Mouse (Mus musculus) C2C12 (cell line): ENCODE measurements around the gene Tbc1d2.

ENCODE experiments used
- CEBPB ChIP-seq: IDR thresholded peaks from one replicate; pipeline ENCODE4 v1.6.1; 2011; ENCODE audit warnings: low read depth, mild to moderate bottlenecking, control low read depth, moderate library complexity
- CTCF ChIP-seq: IDR thresholded peaks from one replicate; pipeline ENCODE4 v1.5.1; 2011; ENCODE audit not compliant: control insufficient read depth, insufficient read depth, insufficient read length
- MAX ChIP-seq: IDR thresholded peaks from one replicate; pipeline ENCODE4 v1.6.1; 2011; ENCODE audit warnings: mild to moderate bottlenecking, control low read depth
- MYOD1 ChIP-seq: IDR thresholded peaks from one replicate; pipeline ENCODE4 v1.6.1; 2011; ENCODE audit warnings: low read depth; ENCODE audit not compliant: control insufficient read depth, insufficient read length
- MYOG ChIP-seq: IDR thresholded peaks from one replicate; pipeline ENCODE4 v1.6.1; 2011; ENCODE audit not compliant: control insufficient read depth, insufficient read length; ENCODE audit errors: extremely low read depth
- USF1 ChIP-seq: IDR thresholded peaks from one replicate; pipeline ENCODE4 v1.6.1; 2011; ENCODE audit warnings: low read depth, mild to moderate bottlenecking, control low read depth, moderate library complexity

GRCm38 (mm10) chr4:46657116-46657515, 7.1 kb upstream of the Tbc1d2 start:
- TF ChIP-seq CTCF, result no peak
- no peak for TF ChIP-seq USF1
- no peak for TF ChIP-seq MAX
- TF ChIP-seq CEBPB, result no peak
- no peak for TF ChIP-seq MYOD1
- TF ChIP-seq MYOG, result no peak
